Mouse (Mus musculus): ENCODE measurements around the gene Nemp1.

Gene Nemp1

GRCm38 (mm10) chr10:127666501-127667268 lies at the start of gene Nemp1:
TSS of gene Nemp1 (plus strand) at chr10:127666901.
- in situ Hi-C loops (cut with MboI, MseI), result loop anchor here (25.0 kb wide), 1 partner anchor 504 kb away; the partner anchor contains the start of gene B4galnt1

- in situ Hi-C loops (cut with MboI, MseI), result no loop called here
These were observed 49.4 kb upstream of the Nemp1 start for GRCm38 (mm10) chr10:127617294-127617693.

DNA sequence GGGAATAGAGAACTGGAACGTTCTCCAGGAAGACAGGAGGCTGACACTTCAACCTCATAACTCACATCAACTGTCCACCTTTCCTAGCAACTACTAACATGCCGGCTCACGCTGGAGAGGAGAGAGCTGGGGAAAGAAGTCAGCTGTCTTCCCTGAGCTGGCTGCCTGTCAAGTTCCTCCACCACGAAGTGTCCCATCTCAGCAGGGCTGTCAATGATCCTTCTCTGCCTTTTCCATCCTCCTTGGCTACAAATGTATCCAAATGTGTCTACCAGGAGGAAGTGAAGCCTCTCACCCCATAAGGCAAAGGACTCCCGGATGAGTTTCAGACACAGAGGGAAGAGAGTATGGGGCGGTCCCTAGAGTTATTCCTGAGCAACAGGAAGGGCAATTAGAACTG lies 48.5 kb upstream of the Nemp1 start:
- in situ Hi-C loops (cut with MboI, MseI), result no loop called here

GRCm38 (mm10) chr10:127619119-127619721 lies 47.5 kb upstream of the Nemp1 start:
- in situ Hi-C loops (cut with MboI, MseI), result no loop called here

GRCm38 (mm10) chr10:127619941-127620405 lies 46.7 kb upstream of the Nemp1 start:
- in situ Hi-C loops (cut with MboI, MseI), result no loop called here

DNA sequence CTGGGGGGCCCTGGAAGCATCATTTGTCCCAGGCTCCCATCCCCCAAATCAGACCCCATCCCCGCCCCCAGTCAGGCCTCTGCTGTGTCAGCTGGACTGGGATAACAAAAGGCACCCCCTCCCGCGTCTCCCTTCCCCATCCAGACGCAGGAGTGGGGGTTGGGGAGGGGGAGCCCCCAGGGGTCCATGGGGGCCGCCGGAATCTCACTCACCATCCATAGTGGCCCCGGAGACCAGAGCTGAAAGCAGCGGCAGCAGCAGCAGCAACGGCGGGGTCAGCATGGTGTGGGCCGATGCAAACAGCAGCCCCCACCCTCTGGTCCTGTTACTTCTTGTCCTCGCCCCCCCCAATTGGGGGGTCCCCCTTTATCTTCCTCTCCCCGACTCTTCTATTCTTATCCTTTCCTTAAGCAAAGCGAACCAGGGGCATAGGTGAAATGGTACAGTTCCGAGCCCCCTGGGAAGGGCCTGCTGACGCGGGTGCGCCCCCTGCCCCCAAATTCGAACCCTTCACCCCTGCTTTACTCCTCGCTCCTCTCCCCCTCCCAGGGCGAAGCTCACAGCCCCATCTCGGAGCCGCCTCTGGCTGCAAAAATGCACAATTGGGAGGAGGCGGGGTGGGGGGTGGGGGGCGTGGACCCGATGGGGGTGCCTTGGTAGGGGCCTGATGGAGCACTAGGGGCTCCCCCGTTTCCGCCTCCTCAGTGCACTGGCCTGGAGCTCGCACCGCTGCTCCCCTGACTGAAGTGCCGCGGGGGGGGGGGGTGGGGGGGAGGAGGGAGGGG lies 46.1 kb upstream of the Nemp1 start, which contains the start of gene Lrp1:
Gene Lrp1 (minus strand): TSS at position 743 of the 785 bp plus-strand sequence.
- in situ Hi-C loops (cut with MboI, MseI), result no loop called here

DNA sequence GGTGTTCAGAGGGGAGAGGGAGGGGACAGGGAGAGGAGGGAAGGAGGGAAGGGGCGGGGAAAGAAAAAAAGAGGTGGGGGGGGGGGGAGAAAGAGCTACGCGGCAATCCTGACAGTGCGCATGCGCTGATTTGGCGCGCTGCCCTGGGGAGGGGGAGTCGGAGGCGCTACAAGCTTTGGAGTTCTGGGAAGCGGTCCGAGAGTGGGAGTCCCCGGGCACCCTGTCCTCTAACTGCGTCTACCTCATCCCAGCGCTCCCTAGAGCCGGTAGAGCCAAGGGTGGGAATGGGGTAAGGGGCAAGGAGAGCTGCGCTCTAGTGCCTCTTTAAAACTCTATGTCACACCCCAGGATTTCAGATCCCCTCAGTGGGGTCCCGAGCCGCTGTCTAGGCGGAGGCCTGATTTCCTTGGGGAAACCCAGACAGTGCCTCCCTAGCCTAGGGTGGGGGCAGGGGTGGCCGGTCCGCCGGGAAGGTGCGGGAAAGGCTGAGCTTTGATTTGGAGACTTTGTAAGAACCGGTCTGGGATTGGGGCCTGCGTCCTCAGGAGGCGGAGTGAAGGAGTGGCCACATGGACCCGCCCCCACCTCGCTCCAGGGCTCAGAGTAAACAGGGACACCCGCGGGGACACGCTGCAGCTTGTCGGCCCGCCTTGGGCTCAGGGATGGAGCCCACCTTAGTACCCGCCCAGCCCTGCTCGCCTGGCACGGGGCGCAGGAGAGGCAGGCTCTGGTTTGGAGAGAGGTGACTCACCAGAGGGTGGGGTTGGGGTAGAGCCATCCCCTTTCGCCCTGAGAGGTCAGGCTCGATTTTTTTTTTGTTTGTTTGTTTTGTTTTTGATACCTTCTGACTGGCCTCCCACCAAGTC lies 45.3 kb upstream of the Nemp1 start:
- in situ Hi-C loops (cut with MboI, MseI), result no loop called here

DNA sequence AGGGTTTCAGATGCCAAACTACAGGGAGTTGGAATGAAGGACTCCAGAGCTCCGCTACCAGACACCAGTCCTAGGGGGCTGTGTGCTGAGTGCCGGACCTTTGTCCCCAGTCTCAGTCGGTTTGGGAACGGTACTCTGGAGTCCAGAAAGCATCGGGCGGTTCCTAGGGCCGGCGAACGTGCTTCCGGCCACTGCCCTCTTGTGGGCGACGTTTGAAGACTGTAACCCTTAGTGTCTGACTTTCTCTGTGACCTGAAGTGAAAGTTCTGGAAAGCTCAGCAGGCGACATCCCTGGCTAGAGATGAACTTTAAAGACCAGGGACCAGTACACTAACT lies 44.7 kb upstream of the Nemp1 start:
- in situ Hi-C loops (cut with MboI, MseI), result no loop called here

- in situ Hi-C loops (cut with MboI, MseI), result no loop called here
These were observed 44.0 kb upstream of the Nemp1 start for GRCm38 (mm10) chr10:127622661-127623060.

- in situ Hi-C loops (cut with MboI, MseI), result no loop called here
These were observed 43.1 kb upstream of the Nemp1 start for GRCm38 (mm10) chr10:127623439-127624216.

- in situ Hi-C loops (cut with MboI, MseI), result no loop called here
These were observed 40.3 kb upstream of the Nemp1 start for GRCm38 (mm10) chr10:127626433-127626832.

GRCm38 (mm10) chr10:127631261-127632214 lies 35.2 kb upstream of the Nemp1 start:
- in situ Hi-C loops (cut with MboI, MseI), result loop anchor here (5.0 to 10.0 kb wide), 2 partner anchors 57 to 101 kb away; no protein-coding TSS in a partner anchor

DNA sequence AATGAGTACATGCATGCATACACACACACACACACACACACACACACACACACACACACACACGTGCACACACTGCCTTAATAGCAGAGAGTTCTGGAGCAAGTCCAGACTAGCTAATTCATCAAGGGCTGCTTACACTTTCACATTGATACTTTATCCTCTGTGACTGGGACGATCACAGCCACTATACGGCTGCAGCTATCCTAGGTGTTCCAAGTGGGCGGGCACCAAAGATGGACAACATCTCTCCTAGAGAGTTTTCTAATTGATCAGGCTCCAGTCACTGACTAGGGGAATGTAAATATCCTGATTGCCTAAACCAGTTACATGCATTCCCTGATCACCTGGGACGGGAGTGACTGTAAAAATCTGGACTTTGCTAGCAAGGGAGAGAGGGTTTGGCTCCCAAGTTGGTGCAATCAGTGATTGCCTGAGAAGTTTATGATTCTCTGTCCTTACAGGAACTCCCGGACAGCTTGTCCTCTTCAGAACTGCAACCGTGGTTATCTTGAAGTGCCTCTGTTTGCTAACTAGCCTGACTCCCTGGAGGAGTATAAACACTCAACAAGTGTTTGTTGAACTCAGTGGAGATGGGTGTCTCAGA lies 33.9 kb upstream of the Nemp1 start:
- in situ Hi-C loops (cut with MboI, MseI), result loop anchor here (5.0 to 10.0 kb wide), 2 partner anchors 58 to 100 kb away; no protein-coding TSS in a partner anchor

DNA sequence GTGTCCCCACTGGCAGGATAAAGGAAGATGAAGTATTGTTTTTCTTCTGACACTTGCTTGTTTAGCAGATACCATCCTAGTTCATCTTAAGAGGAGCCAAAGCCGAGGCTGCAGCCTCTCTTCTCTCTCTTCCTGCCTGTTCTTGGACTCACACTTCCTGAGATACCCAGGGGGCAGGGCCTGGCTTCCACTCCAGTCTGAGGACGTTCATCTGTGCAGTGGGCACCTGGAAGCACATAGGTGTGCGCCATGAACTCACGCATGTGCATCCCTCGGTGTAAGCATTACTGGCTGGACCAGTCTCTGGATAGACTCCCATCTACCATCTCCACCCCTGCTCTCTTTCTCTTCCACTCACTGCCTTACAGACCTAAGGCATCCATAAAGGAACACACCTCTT lies 26.3 kb upstream of the Nemp1 start:
- in situ Hi-C loops (cut with MboI, MseI), result loop anchor here (5.0 kb wide), 1 partner anchor 37 kb away; no protein-coding TSS in a partner anchor

DNA sequence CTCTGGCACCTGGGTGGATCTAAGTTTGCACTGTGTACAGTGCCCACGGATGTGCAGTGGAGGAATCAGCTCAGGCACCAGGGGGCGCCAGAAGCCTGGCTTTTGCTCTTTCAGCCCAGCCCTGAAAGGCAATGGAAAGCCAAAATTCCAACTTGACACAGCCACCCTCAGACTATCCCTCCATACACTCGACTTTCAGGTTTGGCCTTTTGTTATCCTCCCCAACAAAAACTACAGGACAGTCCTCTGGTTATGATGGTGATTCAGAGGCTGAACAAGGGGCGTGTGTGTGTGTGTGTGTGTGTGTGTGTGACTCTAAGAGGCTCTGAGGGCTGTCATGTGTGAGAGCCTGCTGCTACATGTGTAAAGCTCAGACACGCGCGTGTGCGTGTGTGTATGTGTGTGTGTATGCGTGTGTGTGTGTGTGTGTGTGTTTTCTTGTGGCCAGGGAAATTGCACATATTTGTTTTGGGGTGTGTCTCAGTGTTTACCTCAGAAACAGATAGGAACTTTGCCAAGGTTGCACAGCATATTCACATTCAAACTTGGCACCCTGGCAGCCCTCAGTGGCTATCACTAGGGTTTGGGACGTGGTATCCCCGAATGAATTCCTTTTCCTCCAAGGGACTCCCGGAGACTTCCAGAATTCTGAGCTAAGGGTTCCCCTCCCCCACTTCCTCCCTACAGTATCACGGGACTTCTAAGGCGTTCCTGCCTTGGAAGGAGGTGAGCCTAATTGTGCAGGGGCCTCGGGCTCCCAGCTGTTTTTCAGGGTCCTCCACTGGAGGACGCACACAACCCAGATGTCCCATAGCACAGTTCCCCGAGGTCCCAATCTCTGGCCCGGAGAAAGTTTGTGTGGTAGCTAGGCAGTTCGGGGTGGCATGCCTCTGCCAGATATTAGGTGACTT lies 24.6 kb upstream of the Nemp1 start:
- in situ Hi-C loops (cut with MboI, MseI), result loop anchor here (5.0 kb wide), 1 partner anchor 35 kb away; no protein-coding TSS in a partner anchor

GRCm38 (mm10) chr10:127642772-127643552 lies 23.7 kb upstream of the Nemp1 start, which contains the start of gene Stat6:
TSS of gene Stat6 (plus strand) at chr10:127642986.
- in situ Hi-C loops (cut with MboI, MseI), result loop anchor here (5.0 kb wide), 1 partner anchor 34 kb away; no protein-coding TSS in a partner anchor
